Mouse (Mus musculus) Muller cell, postnatal 12 days (primary cell): ENCODE results near the gene Lpcat1.

Source experiments
- DNase-seq: peaks from one replicate; pipeline ENCODE4 v3.0.0-alpha.2; 2015; ENCODE audit errors: inconsistent ontology term

Gene Lpcat1

DNA sequence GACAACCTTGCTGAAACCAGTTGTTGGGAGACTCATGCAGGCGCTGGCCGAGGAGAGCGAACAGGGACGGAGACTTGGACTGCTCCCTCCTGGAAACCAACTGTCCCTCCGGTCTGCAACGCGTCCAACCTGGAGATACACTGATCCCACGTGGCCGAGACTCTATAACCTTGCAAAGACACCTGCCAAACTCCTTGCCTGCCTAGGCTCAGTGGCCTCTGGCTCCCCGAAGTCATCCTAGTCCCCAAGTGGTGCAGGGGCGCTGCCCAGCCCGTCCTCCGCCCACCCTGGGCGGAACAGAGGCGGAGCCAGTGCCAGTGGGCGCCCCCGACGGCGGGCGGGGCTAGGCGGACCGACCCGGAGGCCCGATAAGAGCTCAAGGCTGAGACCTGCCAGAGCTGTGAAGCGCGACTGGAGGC is 69.4 kb downstream of the Lpcat1 start, which contains the start of gene Slc6a3:
Gene Slc6a3 (plus strand): TSS at position 345 of the 419 bp plus-strand sequence.
- DNase-seq: peak; percentile 69

DNA sequence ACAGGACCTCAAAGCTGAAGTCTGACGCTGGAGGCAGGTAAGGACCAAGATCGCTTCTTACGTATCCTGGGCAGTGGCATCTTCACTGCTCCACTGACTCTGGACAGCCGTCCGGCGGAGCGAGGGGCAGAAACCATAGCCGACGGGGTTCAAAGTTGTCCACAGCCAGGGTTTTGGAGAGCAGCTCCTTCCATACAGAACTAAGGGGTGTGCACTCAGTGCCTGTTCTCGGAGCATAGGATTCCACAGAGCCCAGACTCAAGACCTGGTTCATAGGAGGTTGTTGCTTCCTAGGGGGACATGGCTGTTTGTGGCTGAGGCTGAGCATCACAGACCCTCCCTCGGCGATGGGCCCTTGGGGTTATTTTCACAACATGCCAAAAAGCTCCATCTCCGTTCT is 69.8 kb downstream of the Lpcat1 start:
- DNase-seq: no peak

DNA sequence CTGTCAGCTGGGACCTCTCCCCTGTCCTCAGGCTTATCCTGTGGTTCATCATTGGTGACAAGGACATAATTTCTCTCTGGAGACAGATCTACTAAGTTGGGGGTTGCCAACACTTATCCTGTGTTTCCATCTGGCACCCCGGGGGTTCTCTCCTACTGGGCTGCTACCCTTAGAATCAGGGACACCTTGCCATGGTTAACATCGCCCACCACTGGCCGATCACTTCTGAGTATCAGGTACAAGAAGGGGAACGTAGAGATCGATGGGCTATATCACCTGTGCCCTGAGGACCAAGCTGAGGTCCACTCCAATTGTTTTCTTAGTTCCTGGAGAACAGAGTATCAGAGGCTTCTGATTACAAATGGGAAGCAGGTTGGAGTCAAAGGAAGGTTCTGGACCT is 97.2 kb downstream of the Lpcat1 start:
- DNase-seq: no peak
